Mouse (Mus musculus): ENCODE results near the gene Pou2f3. TPM values are rescaled to one million over a fixed set of nuclear protein-coding genes. Genes with fewer than 3 reads are reported as not detected.

The Pou2f3 gene
- polyA plus RNA-seq (2016; fragmentation: Nextera tagmentation; extraction: Ambion mirVana): not detected in 2 replicates

DNA sequence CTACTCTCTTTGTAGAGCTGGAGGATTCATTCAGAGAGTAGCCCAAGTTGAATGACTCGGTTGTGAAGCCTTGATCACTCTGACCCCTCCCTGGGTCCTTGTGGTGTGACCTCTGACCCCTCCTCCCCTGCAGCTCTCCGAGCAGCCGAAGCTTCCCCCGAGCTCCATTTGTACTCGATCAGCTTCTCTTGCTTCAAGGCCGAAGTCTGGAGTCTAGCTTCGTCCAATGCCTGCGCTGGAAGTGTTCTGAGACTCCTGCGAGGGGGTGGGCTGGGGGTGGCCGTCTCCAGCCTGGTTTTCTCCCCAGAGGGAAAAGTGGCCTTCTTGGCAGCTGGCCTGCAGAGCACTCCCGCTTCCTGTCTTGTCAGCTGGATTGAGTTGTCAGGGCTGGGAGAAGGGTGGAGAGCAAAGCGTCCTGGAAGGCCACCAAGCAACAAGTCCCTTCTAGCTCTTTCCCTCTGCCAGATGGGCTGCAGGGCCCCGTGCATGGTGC lies at the start of gene Pou2f3:
Gene Pou2f3 (minus strand): TSS at position 180 of the 493 bp plus-strand sequence.
- 2% methylated on average over 13 of the region's 13 CpGs for WGBS
- Histone ChIP-seq H3K4me2 (replicated peaks) (0 out of 2 replicates have a peak within 1 kb of the TSS, but pooled peaks have one; percentile 5), H3K4me1 (peaks cover 20% of the 10 kb centered on the region), H3K9me3 (replicated peaks) (no peaks in the 10 kb centered on the region), H3K27me3 (peaks cover 23% of the 10 kb centered on the region), H3K27ac (no peak within 1 kb of the TSS), H3K4me3 (no peak within 1 kb of the TSS), H3K36me3 (no peaks in the 10 kb centered on the region), H3K9ac (no peak within 1 kb of the TSS)
- 0 out of 2 replicates have a peak, but pooled peaks have one; percentile 48 for ATAC-seq (ENCODE audit: low FRiP score)

DNA sequence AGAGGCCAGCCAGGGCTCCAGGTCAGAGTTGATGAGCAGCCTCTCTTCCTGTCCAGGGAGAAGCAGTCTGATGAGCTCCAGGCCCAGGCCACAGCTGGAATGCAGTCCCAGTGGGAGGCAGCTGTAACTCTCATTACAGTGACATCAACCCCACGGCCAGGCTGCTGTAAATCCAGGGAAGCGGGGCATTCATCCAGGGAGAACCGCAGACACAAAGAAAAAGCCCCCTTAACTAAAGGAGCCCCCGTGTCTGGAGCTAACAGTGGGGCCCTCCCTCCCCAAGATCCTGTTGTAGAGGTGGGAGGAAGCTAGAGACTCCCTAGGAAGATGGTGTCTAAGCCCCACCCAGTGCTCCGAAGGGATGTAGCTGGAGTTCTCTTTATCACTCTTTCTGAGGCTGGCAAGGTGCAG lies 43.1 kb upstream of the Pou2f3 start:
- peak overlapping the region; percentile 87 for H3K27ac ChIP-seq
- H3K4me3 ChIP-seq: no peak overlapping the region
- no peak overlapping the region for H3K9ac ChIP-seq
- ATAC-seq (ENCODE audit: low FRiP score): no peak
- H3K27me3 ChIP-seq: no peaks in the 10 kb centered on the region
- peaks cover 7% of the 10 kb centered on the region for H3K4me1 ChIP-seq
- H3K4me2 ChIP-seq (replicated peaks): peak overlapping the region; percentile 21
- no peaks in the 10 kb centered on the region for H3K9me3 ChIP-seq (replicated peaks)
- no peaks in the 10 kb centered on the region for H3K36me3 ChIP-seq
- WGBS: 12% methylated on average over 5 of the region's 5 CpGs

DNA sequence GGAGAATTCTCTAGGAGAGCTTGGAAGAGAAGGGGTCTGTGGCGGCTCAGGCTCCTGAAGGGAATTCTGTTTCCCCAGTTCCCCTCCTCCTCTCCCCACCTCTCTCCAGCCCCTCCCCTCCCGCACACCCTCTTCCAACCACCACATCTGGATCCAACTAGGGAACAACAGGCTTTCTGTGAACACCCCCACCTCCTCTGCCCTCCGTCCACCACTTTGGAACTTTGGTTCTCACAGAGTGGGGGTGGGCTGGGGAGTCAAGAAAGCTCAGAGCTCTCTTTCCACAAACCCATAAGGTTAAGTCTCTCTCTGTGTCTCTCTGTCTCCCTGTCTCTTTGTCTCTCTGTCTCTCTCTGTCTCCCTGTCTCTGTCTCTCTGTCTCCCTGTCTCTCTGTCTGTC lies 42.6 kb upstream of the Pou2f3 start:
- Histone ChIP-seq H3K4me3 (no peak overlapping the region), H3K27me3 (no peaks in the 10 kb centered on the region), H3K9ac (no peak overlapping the region), H3K4me2 (replicated peaks) (peak overlapping the region; percentile 21), H3K4me1 (peaks cover 7% of the 10 kb centered on the region), H3K36me3 (no peaks in the 10 kb centered on the region), H3K27ac (peak overlapping the region; percentile 87), H3K9me3 (replicated peaks) (no peaks in the 10 kb centered on the region)
- no peak for ATAC-seq (ENCODE audit: low FRiP score)
- WGBS: 25% methylated on average over 3 of the region's 3 CpGs

DNA sequence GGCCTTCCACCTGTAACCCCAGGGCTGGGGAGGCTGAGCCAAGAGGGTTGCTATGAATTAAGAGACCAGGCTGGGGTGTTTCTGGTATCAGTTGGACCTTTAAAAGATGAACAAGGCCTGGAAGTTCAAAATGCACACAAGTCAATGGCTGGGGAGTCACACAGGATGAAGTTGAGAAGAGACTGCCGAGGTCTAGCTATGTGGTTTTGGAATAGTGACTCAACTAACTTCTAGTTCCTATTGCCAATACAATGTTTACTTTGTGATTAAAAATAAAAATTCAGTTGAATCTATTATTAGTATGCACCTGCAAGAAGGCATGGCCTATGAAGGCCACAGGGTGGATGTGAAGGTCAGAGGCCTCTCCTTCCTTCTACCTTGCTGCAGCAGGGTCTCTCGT lies 41.6 kb upstream of the Pou2f3 start:
- Histone ChIP-seq H3K4me1 (peaks cover 7% of the 10 kb centered on the region), H3K9ac (no peak overlapping the region), H3K36me3 (no peaks in the 10 kb centered on the region), H3K27me3 (no peaks in the 10 kb centered on the region), H3K4me3 (no peak overlapping the region), H3K27ac (no peak overlapping the region), H3K4me2 (replicated peaks) (no peak overlapping the region), H3K9me3 (replicated peaks) (no peaks in the 10 kb centered on the region)
- 87% methylated on average over 2 of the region's 2 CpGs for WGBS
- no peak for ATAC-seq (ENCODE audit: low FRiP score)

DNA sequence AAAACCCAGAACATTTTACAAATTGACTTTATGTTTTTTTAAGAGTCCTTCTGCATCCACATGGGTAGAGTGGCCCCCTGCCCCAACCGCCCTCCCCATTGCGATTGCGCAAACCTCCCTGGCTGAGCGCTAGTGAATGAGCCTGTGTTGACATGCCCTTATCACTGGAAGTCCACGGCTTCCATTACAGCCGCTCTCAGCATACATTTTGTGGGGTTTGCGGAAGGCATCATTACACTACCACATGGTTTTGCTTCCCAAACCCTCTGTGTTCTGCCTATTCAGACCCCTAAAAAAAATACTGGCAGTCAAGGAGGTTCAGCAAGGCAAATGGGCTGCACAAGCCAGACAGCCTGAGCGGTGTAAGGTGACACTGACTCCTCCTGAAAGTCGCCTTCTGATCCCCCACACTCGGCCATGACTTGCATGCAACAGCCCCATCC lies 36.6 kb upstream of the Pou2f3 start:
- H3K27ac ChIP-seq: peak overlapping the region; percentile 36; the same call in 1 of the 2 replicates
- no peaks in the 10 kb centered on the region for H3K36me3 ChIP-seq
- H3K9ac ChIP-seq: no peak overlapping the region
- H3K4me3 ChIP-seq: no peak overlapping the region
- H3K9me3 ChIP-seq (replicated peaks): no peaks in the 10 kb centered on the region
- H3K27me3 ChIP-seq: no peaks in the 10 kb centered on the region; the same call in 1 of the 2 replicates
- no peak for ATAC-seq (ENCODE audit: low FRiP score)
- no peak overlapping the region for H3K4me2 ChIP-seq (replicated peaks)
- WGBS: 42% methylated on average over 10 of the region's 10 CpGs
- no peaks in the 10 kb centered on the region for H3K4me1 ChIP-seq

DNA sequence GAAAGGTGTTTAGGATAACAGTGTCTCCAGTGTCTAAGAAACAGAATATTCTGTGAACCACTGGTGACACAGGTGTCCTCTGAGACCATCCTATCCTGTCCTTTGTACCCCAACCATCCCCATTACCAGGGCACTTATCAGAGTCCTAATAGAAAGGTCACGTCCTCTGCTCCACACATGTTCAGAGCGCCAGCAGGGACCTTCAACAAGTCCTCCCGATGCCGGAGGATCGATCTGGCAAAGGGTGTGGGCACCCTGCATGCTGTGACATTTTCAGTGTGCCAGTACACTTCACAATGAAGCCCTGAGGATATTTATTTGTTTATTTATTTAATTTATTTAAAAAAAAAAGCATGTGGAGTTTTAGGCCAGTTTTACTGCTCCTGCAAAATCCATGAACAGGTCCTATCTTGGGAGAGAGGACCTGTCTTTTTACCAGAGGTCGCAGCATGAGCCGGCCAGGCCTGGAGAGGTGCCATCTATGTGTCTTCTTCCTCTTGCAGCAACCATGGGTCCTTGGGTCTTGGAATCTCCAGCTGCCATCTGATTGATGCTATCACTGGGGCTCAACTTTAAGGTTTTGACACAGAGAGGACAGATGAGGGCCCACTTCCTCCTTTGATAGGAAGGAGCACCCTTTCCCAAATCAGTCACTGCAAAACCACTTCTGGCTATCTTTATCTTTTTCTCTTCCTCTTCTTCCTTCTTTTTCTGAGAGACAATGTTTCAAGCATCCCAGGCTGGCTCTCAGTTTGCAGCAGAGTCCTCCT lies 35.8 kb upstream of the Pou2f3 start:
- Histone ChIP-seq H3K4me3 (no peak overlapping the region), H3K4me2 (replicated peaks) (no peak overlapping the region), H3K9ac (no peak overlapping the region), H3K4me1 (peaks cover 2% of the 10 kb centered on the region; the same call in 1 of the 2 replicates), H3K27me3 (no peaks in the 10 kb centered on the region; the same call in 1 of the 2 replicates), H3K36me3 (no peaks in the 10 kb centered on the region), H3K9me3 (replicated peaks) (no peaks in the 10 kb centered on the region), H3K27ac (no peak overlapping the region)
- WGBS: 88% methylated on average over 7 of the region's 7 CpGs
- no peak for ATAC-seq (ENCODE audit: low FRiP score)

DNA sequence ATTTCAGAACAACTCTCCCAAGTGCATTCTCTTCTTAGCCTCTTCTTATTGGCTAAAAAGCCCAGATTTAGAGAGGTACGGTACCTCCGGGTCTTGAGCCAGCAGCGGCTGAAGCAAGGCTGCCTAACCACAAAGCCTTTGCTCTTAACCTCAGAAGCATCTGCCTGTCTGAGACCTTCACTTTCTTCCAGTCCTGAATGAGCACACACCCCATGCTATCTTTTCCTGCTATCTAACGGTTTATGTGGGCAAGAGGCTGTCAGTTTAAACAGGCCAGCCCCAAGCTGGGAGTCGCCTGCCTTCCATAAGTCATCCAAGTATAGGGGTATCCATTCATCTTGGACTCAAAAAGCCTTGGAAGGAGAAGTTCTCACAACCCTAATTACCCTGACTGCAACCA lies 32.3 kb upstream of the Pou2f3 start:
- Histone ChIP-seq H3K9ac (no peak overlapping the region), H3K9me3 (replicated peaks) (no peaks in the 10 kb centered on the region), H3K36me3 (no peaks in the 10 kb centered on the region), H3K27me3 (peaks cover 27% of the 10 kb centered on the region), H3K4me3 (no peak overlapping the region), H3K4me2 (replicated peaks) (no peak overlapping the region), H3K27ac (no peak overlapping the region), H3K4me1 (peaks cover 21% of the 10 kb centered on the region)
- 89% methylated on average over 5 of the region's 5 CpGs for WGBS
- no peak for ATAC-seq (ENCODE audit: low FRiP score)

DNA sequence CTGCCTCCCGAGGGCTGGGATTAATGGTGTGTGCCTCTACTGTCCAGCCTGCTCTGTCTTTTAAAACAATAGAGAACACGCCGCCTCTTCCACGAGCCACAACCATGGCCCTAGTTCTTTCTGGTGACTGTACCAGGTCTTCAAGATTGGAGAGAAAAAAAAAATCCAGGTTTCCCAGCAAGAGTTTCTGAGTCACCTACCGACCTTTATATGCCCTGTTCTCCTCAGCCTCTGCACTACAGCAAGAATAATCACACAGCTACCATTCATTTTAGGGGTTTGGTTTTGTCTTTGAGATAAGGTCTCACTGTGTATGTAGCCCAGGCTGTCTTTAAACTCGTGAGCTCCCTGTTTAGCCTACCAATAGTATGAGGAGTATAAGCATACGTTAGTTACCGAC lies 31.8 kb upstream of the Pou2f3 start:
- 90% methylated on average over 8 of the region's 8 CpGs for WGBS
- Histone ChIP-seq H3K27me3 (peaks cover 31% of the 10 kb centered on the region), H3K9me3 (replicated peaks) (no peaks in the 10 kb centered on the region), H3K36me3 (no peaks in the 10 kb centered on the region), H3K4me2 (replicated peaks) (no peak overlapping the region), H3K27ac (no peak overlapping the region), H3K9ac (no peak overlapping the region), H3K4me1 (peaks cover 21% of the 10 kb centered on the region), H3K4me3 (no peak overlapping the region)
- ATAC-seq (ENCODE audit: low FRiP score): no peak

DNA sequence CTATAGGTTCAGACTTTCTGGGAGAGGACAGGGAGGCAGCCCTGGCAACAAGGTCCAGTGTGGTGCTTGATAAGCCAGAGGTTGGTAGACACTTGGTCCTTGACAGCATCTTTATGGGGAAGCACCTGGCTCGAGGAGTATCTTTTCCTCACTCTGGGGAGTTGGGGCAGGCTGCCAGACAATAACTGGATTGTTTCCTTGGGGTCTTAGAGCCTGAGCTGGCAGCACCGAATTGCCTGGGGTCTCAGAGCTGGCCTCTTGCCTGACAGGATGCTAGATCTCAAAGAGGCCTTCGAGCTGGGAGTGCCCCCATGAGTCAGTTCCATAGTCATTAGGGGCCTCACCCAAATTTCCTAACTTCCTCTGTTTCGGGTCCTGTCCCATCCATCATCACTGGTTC lies 31.1 kb upstream of the Pou2f3 start:
- WGBS: 57% methylated on average over 4 of the region's 4 CpGs
- Histone ChIP-seq H3K9me3 (replicated peaks) (no peaks in the 10 kb centered on the region), H3K4me2 (replicated peaks) (no peak overlapping the region), H3K4me3 (no peak overlapping the region), H3K9ac (no peak overlapping the region), H3K4me1 (peaks cover 21% of the 10 kb centered on the region), H3K27ac (no peak overlapping the region), H3K27me3 (peaks cover 32% of the 10 kb centered on the region), H3K36me3 (no peaks in the 10 kb centered on the region)
- ATAC-seq (ENCODE audit: low FRiP score): no peak

DNA sequence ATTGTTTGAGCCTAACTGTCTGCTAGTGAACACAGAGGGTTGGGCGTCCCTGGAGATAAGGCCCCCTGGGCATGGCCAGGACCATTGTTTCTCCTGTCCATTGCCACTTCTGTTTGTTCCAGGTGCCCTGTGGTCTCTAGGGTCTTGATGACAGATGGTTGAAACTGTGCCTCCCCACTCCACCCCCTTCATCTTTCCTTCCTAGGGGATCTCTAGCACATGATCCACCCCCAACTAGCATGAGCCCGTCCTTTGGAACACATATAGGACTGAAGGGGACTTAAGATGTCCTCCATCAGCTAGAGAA lies 30.4 kb upstream of the Pou2f3 start:
- H3K9ac ChIP-seq: no peak overlapping the region
- H3K36me3 ChIP-seq: no peaks in the 10 kb centered on the region
- H3K27ac ChIP-seq: peak overlapping the region; percentile 76; the same call in 1 of the 2 replicates
- H3K4me2 ChIP-seq (replicated peaks): peak overlapping the region; percentile 74
- H3K27me3 ChIP-seq: peaks cover 32% of the 10 kb centered on the region
- H3K4me1 ChIP-seq: peaks cover 21% of the 10 kb centered on the region
- WGBS: 50% methylated on average over 2 of the region's 2 CpGs
- peak overlapping the region; percentile 67; the same call in 1 of the 2 replicates for H3K4me3 ChIP-seq
- no peak for ATAC-seq (ENCODE audit: low FRiP score)
- H3K9me3 ChIP-seq (replicated peaks): no peaks in the 10 kb centered on the region

DNA sequence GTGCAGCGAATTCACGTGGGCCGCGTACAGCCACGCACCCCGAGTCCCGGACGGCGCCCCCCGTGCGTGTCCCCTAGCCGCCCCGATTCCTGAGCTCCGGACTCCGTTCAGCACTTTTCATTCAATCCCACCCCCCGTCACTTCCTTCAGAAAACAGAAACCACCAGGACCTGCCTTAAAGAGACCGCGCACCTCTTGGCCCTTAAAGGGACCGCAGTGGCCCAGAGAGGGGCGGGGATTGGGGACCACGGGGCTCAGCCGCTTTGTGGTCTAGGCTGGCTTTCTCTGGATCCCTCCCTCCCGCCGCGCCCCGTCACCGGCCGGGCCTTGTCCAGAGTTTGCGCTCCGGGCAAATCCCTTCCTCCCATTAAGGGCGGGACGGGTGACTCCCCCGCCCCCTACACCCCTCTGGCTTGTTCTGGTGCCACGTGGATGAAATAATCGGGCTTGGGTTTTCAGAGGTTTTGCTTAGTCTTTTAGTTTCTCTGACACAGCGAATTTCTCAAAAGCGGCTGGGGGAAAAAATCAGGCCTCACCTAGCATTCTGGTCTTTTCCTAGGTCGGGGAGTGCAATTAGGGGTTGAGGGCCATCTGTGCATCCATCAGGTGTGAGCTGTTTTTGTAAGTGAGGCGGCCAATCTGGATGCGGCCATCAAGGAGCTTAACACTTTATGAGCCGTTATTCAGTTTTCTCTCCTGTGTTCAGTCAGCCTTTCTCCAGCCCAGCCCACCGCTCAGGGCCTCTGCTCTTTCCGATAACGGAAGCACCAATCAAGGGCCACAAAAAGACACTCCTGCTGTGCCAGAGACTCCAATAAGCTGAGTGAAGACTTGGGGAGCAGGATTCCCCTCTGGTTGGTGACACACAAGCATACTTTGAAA lies 29.8 kb upstream of the Pou2f3 start, which contains the start of gene Oaf:
Gene Oaf (minus strand): TSS at position 200 of the 882 bp plus-strand sequence.
- Histone ChIP-seq H3K4me1 (peaks cover 21% of the 10 kb centered on the region), H3K9me3 (replicated peaks) (no peaks in the 10 kb centered on the region), H3K27ac (peak within 1 kb of the TSS; percentile 76), H3K4me3 (peak within 1 kb of the TSS; percentile 67), H3K9ac (peak within 1 kb of the TSS; percentile 69), H3K36me3 (no peaks in the 10 kb centered on the region), H3K27me3 (peaks cover 34% of the 10 kb centered on the region), H3K4me2 (replicated peaks) (peak within 1 kb of the TSS; percentile 74)
- 1% methylated on average over 44 of the region's 44 CpGs for WGBS
- peak; percentile 78 for ATAC-seq (ENCODE audit: low FRiP score)
